Mouse (Mus musculus): ENCODE data around the gene Bcl11b.

The Bcl11b gene

DNA sequence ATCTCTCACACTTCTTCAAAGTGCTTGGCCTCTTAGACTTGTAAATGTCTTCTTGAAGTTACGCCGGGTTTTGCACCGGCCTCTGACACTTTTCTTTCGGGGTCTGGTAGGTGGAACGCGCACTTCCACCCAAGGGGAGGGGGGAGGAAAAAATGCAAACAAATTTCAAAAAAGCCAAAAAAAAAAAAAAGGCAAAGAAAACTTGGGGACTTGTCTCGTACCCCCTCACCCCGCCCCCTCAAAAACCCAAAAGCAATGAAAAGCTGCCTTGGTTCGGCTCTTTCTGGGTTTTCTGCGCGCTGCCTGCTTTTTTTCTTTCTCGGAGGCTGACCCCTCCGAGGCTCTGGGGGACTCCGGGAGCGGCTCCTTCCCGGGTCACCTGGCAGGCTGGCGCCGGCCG, at the start of gene Bcl11b:
Bcl11b (minus strand) TSS at position 120 of the 400 bp plus-strand sequence.
- peak in 1 of 2 experiments; percentile 40 for DNase-seq

GRCm38 (mm10) chr12:108050996-108051395, 47.6 kb upstream of the Bcl11b start:
- DNase-seq, result no peak

DNA sequence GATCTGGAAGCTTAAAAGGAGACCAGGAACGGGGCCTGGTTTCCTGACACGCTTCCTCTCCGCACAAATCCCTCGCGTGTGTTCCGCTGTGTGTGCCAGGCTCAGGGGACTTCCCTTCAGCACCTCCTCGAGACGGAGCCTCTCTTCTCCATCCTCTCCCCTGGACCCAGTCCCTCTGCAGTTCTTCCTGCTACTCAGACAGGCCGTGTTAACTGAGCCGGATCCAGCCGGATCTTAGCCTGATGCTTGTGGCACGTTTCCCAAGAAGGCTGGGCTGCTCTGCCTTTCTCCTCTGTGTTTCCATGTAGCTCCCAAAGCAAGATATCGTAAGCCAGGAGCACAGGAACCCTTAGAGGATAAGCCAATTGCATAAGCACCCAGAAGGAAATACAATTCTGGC, 46.2 kb upstream of the Bcl11b start:
- no peak for DNase-seq

GRCm38 (mm10) chr12:108042239-108042571, 38.8 kb upstream of the Bcl11b start:
- DNase-seq, result no peak

DNA sequence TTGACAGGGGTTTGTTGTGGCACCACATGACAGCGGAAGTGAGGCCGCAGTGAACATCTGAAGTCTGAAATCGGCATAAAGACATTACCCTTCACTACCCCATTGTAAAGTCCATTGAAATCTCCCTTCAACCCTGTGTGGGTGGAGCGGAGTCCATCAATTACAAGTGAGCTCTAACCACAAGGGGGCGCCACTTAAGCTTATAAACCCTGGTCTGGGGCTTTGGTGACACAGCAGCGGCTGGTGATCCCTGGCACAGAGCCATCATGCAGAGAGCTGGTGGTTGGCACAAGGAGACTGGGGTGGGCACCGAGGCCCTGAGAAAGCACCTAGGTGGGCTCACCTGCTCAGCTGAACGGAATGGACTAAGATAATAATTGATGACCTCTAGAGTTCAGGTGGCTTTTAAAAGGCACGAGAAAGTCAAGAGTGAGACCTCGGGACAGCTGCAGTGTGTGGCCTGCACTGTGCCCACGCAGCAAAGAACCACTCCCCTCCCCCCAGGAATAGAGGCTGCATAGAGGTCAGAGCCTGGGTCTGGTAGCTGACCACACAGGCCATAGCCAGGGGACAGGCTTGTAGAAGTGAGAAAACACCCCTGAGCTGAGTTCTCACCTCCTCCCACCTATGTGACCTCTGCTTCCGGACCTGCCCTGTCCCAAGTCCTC, 38.3 kb upstream of the Bcl11b start:
- DNase-seq, result peak; percentile 95 to 97

GRCm38 (mm10) chr12:108037446-108037845, 34.0 kb upstream of the Bcl11b start:
- no peak for DNase-seq

DNA sequence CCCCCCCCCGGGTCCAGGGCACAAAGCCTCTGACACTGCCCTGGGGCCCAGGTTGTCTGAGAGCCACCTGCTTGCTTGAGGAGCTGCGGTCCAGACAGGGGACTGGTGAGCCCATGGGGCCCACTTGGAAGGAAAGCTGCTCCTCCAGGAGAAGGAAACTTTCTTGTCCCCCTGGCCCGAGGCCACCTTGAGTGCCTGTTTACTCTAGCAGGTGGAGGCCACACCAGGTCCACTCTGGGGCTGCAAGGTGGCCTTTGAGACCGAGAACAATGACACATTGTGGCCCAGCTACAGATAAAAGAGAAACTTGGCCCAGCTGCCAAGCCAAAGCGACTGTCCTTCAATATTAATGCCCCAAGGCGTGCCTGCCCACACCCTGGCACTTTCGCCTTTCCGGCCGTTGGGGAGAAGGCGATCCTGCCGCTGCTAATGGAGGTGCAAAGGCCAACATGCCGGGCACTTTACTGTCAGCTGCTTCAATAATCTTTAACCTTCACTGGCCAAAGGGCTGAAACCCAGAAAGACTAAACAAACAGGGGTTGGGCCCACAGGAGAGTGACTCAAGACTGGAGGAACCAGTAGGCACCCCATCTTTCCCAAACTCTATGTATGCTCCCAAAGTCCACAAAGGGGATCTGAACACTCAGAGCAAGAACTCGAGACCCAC, 32.1 kb upstream of the Bcl11b start:
- DNase-seq, result no peak

DNA sequence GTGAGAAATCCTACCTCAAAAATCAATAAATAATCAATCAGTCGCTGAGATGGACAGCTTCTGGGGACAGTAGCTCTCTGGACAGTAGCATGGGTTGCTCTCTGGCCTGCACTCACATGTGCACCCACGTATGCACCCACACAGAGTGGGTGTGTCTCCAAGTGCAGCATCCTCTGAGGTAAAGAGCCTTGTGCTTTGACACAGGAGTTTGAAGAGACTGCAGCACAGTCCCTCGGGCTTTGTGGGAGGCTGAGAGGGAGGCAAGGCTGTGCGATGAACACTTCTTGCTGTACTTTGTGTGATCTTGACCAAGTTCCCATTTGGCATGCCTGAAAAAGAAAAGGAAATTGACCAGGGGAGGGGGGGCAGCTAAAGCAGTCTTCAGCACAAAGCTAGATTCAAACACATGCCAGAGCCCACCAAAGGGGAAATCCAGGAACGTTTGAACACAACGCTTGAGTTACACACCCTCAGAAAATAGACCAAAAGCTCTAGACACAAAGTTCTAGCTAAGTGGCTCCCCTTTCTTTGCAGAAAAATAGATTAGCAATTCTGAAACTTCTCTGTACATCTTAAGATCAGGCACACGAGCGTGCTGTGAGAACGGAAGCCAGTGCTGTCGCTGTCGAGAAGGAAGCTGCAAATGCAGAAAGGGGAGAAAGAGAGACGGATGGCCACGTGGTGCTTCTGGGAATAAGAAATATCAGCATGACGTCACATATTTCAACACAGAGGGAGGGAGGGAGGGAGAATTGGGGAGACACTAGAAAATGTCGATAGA, 19.6 kb upstream of the Bcl11b start:
- no peak for DNase-seq

DNA sequence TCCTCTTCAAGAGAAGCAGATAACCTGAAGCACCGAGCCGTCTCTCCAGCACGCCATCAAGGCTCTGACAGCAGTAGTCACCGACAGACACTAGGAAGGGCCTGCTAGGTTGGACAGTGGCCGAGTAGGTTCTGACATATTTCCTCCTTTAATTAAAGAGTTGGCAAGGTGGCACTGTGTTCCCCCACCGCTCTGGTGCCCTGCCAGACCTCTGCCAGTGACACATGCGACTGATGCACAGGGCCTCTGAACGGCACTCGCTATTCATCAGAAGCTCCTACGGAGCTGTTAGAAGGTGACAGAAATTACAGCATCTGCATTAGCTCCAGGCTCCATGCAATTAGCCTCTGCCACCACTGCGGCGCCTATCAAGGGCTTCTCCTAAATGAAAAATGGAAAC, 8.6 kb upstream of the Bcl11b start:
- peak; percentile 96 to 97 for DNase-seq

- DNase-seq, result no peak
Observed at GRCm38 (mm10) chr12:108010346-108010745, 6.9 kb upstream of the Bcl11b start.

DNA sequence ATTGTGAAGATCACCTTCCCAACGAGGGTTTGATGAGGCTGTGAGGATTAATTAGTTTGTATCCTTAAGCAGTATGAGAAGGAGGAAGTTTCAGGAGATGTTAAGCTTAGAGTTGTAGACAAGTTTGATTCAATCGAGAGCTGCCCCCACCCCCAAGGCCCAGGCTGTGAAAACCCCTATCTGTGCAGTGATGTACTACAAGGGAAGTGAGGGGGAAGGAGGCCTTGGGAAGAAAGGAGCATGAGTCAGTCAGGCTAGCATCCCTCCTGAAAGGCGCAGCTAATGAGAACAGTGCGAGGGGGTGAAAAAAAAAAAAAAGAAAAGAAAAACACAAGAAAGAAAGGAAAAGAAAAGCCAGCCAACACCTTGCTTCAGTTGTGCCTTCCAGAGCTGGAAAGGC, 5.8 kb upstream of the Bcl11b start:
- DNase-seq, result no peak

- DNase-seq, result peak; percentile 86 to 93
Observed at GRCm38 (mm10) chr12:108005816-108006626, 2.6 kb upstream of the Bcl11b start.

DNA sequence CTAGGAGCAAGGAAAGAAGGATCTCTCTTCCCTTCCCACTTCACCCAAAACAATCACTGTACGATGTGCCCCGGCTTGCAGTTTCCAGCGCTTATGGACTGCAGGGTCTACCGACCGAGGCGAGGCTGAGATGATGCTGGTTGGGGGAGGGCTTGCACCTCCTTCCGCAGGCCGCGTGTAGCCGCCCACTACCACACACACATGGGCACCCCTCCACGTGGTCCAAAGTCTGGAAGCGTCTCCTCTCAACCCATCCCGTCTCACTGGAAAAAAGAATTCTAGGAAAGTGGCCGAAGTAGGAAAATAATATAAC, 2.0 kb upstream of the Bcl11b start:
- DNase-seq, result no peak

- peak in 1 of 2 experiments; percentile 45 for DNase-seq
Observed at GRCm38 (mm10) chr12:108004701-108005487, 1.5 kb upstream of the Bcl11b start.

GRCm38 (mm10) chr12:108003928-108004327, 526 bp upstream of the Bcl11b start:
- peak; percentile 83 to 85 for DNase-seq

DNA sequence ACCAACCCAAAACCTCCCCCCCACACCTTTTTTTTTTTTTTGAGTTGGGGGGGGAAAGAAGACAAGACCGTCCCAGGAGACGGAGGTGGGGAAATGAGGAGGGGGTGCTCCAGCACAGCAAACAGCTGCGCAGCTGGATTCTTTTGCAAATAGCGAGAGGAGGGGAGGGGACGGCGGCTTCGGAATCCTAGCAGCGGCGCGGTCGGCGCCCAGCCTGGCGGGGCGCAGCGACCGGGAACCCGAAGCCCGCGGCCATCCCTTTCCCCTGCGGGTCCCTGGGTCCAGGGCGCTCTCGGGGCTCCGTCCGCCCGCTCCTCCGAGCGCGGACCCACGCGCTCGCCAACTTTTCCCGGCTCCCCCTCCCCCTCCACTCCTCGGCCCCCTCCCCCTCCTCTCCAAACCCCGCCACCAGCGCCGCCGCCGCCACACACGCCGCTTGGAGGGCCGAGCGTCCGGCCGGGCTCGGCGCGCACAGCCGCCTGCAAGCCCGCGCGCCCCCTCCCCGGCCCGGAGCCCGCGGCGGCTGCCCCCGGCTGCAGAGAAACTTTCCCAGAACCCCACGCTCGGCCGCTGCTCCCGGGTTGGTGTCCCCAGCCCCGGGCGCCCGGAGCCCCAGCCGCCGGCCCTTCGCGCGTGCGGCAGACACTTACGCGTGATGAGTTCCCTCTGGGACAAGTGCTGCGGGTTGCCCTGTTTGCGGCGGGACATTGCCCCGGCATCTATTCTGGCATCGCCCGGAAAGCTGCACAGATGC, 789 bp downstream of the Bcl11b start:
- DNase-seq, result peak; percentile 44 to 52

DNA sequence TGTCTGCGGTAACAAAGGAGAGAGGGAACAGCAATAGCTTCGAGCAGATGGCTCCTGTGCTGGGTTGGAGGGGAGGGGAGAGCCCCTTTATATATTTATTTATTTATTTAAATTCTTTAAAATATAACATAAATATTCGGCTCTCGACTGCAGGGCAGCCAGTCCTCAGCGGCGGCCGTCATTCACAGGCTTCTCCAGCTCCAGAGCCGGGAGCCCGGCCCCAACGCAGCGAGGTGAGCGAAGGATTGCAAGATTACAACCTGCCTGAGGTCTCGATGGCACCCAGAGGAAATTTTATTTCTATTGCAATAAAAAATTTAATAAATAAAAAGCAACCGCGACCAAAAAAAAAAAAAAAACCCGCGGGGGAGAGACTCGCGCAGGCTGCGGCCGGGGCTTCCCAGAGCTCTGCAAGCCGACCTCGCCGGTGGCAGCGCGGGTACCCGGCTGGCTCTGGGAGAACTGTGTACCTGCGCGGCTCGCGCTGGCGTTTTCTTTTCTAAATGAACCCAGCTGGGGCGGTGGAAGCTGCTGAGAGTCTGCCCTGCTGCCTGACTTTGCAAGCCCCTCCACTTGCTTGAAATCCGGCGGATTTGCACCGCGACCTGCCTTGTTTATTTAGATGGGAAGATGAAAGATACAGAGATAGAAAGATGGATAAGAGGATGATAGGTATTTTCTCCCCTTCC, 1.6 kb downstream of the Bcl11b start:
- DNase-seq, result peak; percentile 54 to 59

DNA sequence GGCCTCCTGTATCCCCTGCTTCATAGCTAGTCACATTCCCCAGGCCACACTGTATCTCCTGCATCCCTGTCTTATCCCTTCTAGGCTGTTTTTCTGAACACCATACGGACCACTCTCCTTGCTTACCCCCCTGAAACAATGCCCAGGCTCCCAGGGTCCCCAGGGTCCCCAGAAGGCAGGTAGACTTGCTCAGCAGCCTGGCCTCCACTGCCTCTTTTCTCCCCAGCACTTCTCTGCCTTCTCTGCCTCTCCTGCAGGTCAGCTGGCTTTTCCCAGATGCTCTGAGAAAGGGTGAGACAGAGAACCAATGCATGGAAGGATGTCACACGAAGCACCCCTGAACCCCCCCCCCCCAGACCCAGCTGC, 2.7 kb downstream of the Bcl11b start:
- no peak for DNase-seq

- no peak for DNase-seq
Observed at GRCm38 (mm10) chr12:107999751-108000714, 3.4 kb downstream of the Bcl11b start.

GRCm38 (mm10) chr12:107998746-107999145, 4.7 kb downstream of the Bcl11b start:
- peak; percentile 91 to 92 for DNase-seq
